Mouse (Mus musculus) cerebellum, adult 2 months (tissue): ENCODE data around the gene 2610008E11Rik. TPM values are rescaled to one million over a fixed set of nuclear protein-coding genes. Genes with fewer than 3 reads are reported as not detected.
"Not testable (repeated sequence)": the region's sequence is repeated elsewhere in the genome, so short reads cannot be mapped to it uniquely, and the experiment has no call there.

ENCODE experiments used
- DNase-seq, 2 experiments: peaks; one replicate each; pipeline ENCODE4 v3.0.0; 2021
- H3K27ac ChIP-seq: fragments of 200-500 bp; 2 replicates; pipeline ENCODE4 v1.5.1; 2012; ENCODE audit warnings: low read length, control low read depth, inconsistent platforms; ENCODE audit not compliant: insufficient read depth
- H3K27me3 ChIP-seq: fragments of 200-500 bp; 2 replicates; pipeline ENCODE4 v1.6.1; 2012; ENCODE audit warnings: inconsistent platforms, mild to moderate bottlenecking, low read length, moderate library complexity; ENCODE audit not compliant: control insufficient read depth, insufficient read depth
- H3K4me1 ChIP-seq: fragments of 200-500 bp; 2 replicates; pipeline ENCODE4 v1.6.1; 2011; ENCODE audit warnings: low read length; ENCODE audit not compliant: control insufficient read depth, insufficient read depth
- H3K4me3 ChIP-seq: fragments of 200-500 bp; replicated peaks from 2 replicates; pipeline ENCODE3; 2011; ENCODE audit warnings: mild to moderate bottlenecking, low read depth, low read length, control low read depth; ENCODE audit not compliant: insufficient read depth
- CTCF ChIP-seq: fragments of 200-500 bp; IDR thresholded peaks from 2 replicates; pipeline ENCODE4 v1.5.1; 2011; ENCODE audit warnings: low read depth, mild to moderate bottlenecking, control low read depth, low read length, moderate library complexity, borderline replicate concordance; ENCODE audit not compliant: insufficient read depth
- POLR2A ChIP-seq: fragments of 200-500 bp; IDR thresholded peaks from 2 replicates; pipeline ENCODE4 v1.6.1; 2011; ENCODE audit warnings: low read length, control low read depth, borderline replicate concordance; ENCODE audit not compliant: insufficient read depth
- WGBS: fragments of 180-500 bp; shearing (Covaris S2); methylation state at CpG from one replicate; pipeline ENCODE4 v1.1.7; 2018; 5-methylcytosine and 5-hydroxymethylcytosine counted together
- polyA plus RNA-seq: library from polyadenylated mRNA; depleted of rRNA; stranded (reverse); fragments of >200 nt; gene quantifications from 2 replicates; pipeline ENCODE4 v1.2.3, GENCODE M21; 2012; rRNA removed

Gene 2610008E11Rik
- polyA plus RNA-seq, 1 experiment = 14.4 TPM

DNA sequence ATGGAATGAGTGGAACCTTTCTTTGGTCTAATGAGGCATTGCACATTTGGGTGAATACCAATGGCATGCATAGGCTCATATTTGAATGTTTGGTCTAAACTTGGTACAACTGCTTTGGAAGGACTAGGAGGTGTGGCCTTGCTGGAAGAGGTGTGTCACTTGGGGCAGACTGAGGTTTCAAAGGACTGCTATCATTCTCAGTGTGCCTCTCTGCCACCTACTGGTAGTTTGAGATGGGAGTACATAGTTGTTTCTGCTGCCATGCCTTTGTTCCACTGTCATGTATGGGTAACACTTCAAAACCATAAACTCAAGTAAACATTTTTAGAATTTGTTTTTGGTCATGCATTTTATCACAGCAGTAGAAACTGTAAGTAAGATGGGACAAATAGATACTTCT is 5.7 kb downstream of the 2610008E11Rik start:
- TF ChIP-seq POLR2A (no peak), CTCF (no peak)
- H3K4me1 ChIP-seq = peaks cover 12% of the 10 kb centered on the region; the same call in 1 of the 2 replicates
- no peak overlapping the region for H3K4me3 ChIP-seq
- no peaks in the 10 kb centered on the region for H3K27me3 ChIP-seq
- H3K27ac ChIP-seq = no peak overlapping the region
- DNase-seq = no peak

DNA sequence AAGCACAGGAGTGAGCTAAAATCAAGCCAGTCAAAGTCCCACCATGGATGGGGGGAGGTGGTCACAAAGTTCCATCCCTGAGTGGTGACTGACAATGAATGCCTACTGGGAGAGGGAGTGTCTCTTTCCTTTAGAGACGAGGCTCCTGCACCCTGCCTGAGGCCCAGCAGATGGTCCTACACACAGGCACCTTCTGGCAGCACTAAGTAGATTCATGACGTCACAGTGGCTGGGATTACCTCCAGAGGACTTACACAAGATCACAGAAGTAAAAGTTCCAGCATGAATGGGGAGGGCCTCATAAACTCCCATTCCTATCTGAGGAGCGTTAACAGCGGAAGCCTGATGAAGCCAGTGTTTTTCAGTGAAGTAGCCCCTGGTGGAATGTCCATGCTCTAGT is 8.4 kb downstream of the 2610008E11Rik start:
- WGBS = 49% methylated on average over 4 of the region's 4 CpGs
- no peak for DNase-seq
- no peak for TF ChIP-seq POLR2A
- TF ChIP-seq CTCF = no peak

GRCm38 (mm10) chr10:79086577-79086976 is 10.8 kb downstream of the 2610008E11Rik start:
- TF ChIP-seq POLR2A (no peak), CTCF (no peak)
- no peak overlapping the region for H3K27ac ChIP-seq
- H3K4me1 ChIP-seq = no peaks in the 10 kb centered on the region
- no peak overlapping the region for H3K4me3 ChIP-seq
- WGBS = 95% methylated on average over 2 of the region's 2 CpGs
- no peaks in the 10 kb centered on the region for H3K27me3 ChIP-seq
- DNase-seq = no peak

More for the DNA sequence above, 8.4 kb downstream of the 2610008E11Rik start:
- H3K4me1 ChIP-seq = no peaks in the 10 kb centered on the region; the same call in 1 of the 2 replicates
- H3K27me3 ChIP-seq = no peaks in the 10 kb centered on the region
- H3K4me3 ChIP-seq = no peak overlapping the region
- H3K27ac ChIP-seq = no peak overlapping the region

GRCm38 (mm10) chr10:79057370-79057769 is 40.0 kb downstream of the 2610008E11Rik start:
- H3K27ac ChIP-seq, DNase-seq, H3K4me3 ChIP-seq, H3K4me1 ChIP-seq, H3K27me3 ChIP-seq: not testable (repeated sequence)
- 91% methylated on average over 3 of the region's 3 CpGs for WGBS

GRCm38 (mm10) chr10:79042457-79042856 is 54.9 kb downstream of the 2610008E11Rik start:
- not testable (repeated sequence) for H3K4me3 ChIP-seq, H3K27ac ChIP-seq, H3K27me3 ChIP-seq, H3K4me1 ChIP-seq, DNase-seq
- WGBS = 90% methylated on average over 2 of the region's 2 CpGs

GRCm38 (mm10) chr10:79028441-79028840 is 69.0 kb downstream of the 2610008E11Rik start, which contains the start of gene Olfr57:
Olfr57 (plus strand) TSS chr10:79028741.
- H3K4me1 ChIP-seq = no peaks in the 10 kb centered on the region
- H3K27ac ChIP-seq = no peak within 1 kb of the TSS
- no peaks in the 10 kb centered on the region for H3K27me3 ChIP-seq
- H3K4me3 ChIP-seq = no peak within 1 kb of the TSS
- TF ChIP-seq CTCF (no peak), POLR2A (no peak)
- DNase-seq = no peak

Other genes starting within 250 kb of the 2610008E11Rik start
- gene Olfr1356, start 245.4 kb downstream of the 2610008E11Rik start, polyA plus RNA-seq = not detected in 2 replicates
- not detected in 2 replicates for gene Olfr1355, start 222.1 kb downstream of the 2610008E11Rik start, polyA plus RNA-seq
- gene Olfr1354, start 184.4 kb downstream of the 2610008E11Rik start, polyA plus RNA-seq = not detected in 2 replicates
- gene Olfr8, start 147.0 kb downstream of the 2610008E11Rik start, polyA plus RNA-seq = not detected in 2 replicates
- gene Olfr1353, start 134.3 kb downstream of the 2610008E11Rik start, polyA plus RNA-seq = not detected in 2 replicates
- gene Olfr1352, start 116.5 kb downstream of the 2610008E11Rik start, polyA plus RNA-seq = not detected in 2 replicates
- not detected in 2 replicates for gene Olfr1351, start 85.1 kb downstream of the 2610008E11Rik start, polyA plus RNA-seq
- gene Olfr57, start 68.9 kb downstream of the 2610008E11Rik start, polyA plus RNA-seq = not detected in 2 replicates
- not detected in 2 replicates for gene Vmn2r80, start 51.2 kb upstream of the 2610008E11Rik start, polyA plus RNA-seq
- not detected in 2 replicates for gene Vmn2r81, start 150.1 kb upstream of the 2610008E11Rik start, polyA plus RNA-seq